Mouse (Mus musculus) left cerebral cortex, adult 18-20 months (tissue): ENCODE data around the gene Prcp. TPM values are rescaled to one million over a fixed set of nuclear protein-coding genes. Genes with fewer than 3 reads are reported as not detected.

Experiments used
- DNase-seq, 2 experiments: peaks; one replicate each; pipeline ENCODE4 v3.0.0; 2021 to 2022; ENCODE audit warnings: low spot score in 2 of 2, mixed read lengths in 1 of 2
- long read RNA-seq, 2 experiments: library from polyadenylated mRNA; stranded (forward); transcript quantifications; one replicate each; pipeline ENCODE4 v2.0.0; 2021
- total RNA-seq, 2 experiments: library from RNA; stranded (reverse); gene quantifications; 2 replicates each; pipeline ENCODE4 v1.2.3; 2021

Gene Prcp
- 10 to 100 TPM in 1 of 2 experiments, 1 to 10 TPM in 1; 9.8 to 11.1 TPM for total RNA-seq
- long read RNA-seq, experiment 1, transcript Prcp-201 (9 exons, 2,967 nt), result major isoform, 8 of 16 reads
- long read RNA-seq, experiment 1, partial matches to known transcripts, result 1 of 16 reads
- long read RNA-seq, experiment 1, other reads (novel, unspliced or antisense), result 3 of 16 reads
- long read RNA-seq, experiment 2, transcript Prcp-201 (9 exons, 2,967 nt), result major isoform, 7 of 9 reads
- long read RNA-seq, experiment 2, partial matches to known transcripts, result 0 of 9 reads
- long read RNA-seq, experiment 2, other reads (novel, unspliced or antisense), result 0 of 9 reads

DNA sequence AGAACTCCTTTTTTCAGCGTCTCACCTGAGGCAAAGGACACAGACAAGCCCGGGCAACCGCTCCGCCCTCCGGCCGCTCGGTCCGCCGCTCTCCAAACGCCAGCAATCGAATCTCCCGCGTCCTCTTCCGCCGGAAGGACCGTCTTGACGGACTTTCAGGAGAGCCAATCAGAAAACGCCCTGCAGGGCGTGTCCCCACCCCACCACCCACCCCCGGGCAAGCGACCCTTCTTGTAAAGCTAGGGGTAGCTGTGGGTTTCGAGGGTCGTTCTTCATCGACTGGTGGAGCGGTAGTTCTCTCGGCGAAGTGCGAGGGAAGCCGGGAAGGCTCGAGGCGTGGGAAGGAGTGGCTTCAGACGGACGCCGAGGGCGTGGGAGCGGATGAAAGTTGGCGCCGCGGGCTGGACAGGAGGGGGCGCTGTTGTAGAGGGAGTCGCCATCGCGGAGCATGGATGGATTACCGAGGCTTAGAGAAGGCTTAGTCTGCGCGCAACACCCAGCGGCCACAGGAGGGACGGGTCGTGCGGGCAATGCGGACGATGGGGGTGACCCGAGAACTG, at the start of gene Prcp, which contains the start of gene Ddias:
Gene Prcp, plus strand, starts transcription at position 355 of the 560 bp plus-strand sequence.
Gene Ddias, minus strand, starts transcription at position 132 of the 560 bp plus-strand sequence.
- DNase-seq, result peak; percentile 93 to 95

DNA sequence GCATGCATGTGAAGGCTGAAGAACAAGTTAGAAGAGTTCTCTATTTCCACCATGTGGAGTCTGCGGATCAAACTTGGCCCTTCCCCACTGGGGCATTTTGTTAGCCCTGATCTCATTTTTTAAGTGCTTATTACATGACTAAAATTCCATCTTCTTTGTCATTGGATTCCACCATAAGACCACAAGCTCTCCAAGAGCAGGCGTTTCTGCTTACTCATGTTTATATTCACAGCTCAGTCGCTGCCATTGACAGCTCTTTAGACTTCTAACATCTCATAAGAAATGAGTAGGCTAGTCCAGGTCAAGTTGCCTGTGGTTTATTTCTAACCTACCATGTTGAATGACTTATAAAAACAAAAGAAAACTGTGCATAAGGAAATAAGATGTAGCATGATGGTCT, 48.0 kb upstream of the Prcp start:
- no peak for DNase-seq

DNA sequence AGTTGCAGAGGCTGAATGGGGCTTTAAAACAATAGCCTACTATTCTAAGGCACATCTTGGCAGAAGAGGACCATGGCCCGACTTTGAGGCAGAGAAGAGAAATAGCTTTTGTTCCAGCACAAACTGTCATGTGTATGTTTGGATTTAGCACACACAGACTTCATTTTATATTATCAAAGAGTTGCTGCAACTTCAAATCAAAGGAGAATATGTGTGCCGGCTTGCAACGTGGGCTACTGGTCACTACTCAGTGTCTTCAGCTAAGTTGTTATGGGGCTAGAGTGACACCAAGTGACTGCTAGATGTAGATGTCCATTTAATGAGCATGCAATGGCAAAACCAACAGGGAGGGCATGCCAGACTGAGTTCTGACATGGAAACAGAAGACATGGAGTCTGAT, 46.3 kb upstream of the Prcp start:
- peak in 1 of 2 experiments; percentile 12 for DNase-seq

DNA sequence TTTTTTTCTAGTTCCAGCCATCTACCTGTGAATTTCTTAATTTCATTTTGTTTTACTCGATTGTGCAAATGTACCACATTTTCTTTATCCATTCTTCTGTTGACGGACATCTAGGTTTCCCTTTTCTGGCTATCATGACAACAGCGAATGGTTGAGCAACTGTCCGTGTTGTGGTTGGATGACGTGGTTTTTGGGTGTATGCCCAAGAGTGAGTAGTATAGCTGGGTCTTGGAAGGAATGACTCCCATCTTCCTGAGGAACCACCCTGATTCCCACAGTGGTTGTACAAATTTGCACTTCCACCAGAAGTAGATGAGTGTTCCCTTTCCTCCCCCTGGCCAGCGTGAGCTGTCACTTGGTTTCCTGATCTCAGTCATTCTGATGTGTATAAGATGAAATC, 41.9 kb upstream of the Prcp start:
- no peak for DNase-seq

DNA sequence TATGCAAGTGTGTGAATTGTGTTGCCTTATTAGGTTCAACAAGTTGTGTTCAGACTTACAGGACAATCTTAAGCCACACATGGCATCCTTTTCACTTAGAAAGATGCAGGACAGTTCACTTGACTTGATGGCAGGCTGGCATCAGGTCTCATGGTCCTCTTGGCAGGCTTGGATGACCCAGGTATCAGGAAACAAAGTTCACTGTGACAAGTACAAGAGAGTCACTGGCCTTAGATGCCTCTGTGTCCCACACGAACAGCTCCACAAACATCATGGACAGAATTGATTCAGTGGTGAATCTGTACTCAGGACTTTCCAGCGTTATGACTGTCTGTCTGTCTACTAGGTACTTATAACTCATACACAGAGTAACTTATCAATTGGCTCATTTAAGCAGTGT, 39.9 kb upstream of the Prcp start:
- no peak for DNase-seq

DNA sequence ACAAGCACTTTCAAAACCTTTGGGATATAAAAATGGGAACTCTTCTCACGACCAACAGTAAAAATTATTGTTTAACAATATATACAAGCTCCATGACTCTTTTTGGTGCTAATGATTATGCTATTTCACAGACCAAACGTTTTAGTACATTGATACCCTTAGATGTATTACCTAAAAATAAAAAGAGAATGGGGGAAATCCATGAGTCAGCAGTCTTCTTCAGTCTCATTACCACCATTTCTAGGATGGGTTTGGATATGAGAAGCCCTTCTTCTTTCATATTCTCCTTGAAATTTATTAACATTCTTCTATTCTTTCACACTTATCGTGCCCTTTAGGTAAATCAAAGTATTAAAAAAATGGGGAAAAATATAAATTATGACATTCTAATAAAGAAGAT, 37.8 kb upstream of the Prcp start:
- DNase-seq, result no peak

DNA sequence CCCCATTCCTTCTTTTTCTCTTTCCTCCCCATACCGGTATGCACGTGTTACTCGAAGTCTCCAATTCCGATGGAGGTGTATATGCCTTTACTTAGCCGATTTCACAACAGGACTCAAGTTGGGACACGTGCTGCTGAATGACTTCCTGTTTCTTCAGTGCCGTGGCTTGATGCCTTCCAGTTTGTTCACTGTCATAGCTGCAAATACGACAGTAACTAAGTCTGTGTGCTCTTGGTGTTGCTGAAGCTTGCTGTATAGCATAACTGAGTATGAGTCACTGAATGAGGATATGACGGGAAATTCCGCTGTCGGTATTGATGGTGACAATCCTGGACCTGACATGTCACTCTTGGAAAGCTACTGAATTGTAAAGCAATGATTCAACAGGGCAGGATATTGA, 37.0 kb upstream of the Prcp start:
- no peak for DNase-seq

DNA sequence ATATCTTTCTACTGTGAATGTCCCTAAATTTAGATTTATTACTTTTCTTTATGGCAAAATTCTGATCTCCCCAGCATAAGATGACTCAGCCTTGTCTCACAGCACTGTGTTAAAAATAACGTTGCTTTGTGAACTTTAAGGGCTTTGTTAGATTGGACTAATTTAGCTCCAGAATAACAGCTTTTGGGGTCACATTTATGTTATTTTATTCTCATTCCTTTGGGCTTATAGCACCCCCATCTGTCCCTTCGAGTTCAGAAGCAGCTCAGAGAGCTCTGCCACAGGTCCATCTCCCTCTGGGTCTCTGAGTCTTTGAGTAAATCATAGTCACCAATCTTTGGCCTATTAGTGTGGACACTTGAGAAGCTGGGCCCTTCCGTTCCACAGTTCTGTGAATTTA, 36.4 kb upstream of the Prcp start:
- DNase-seq, result no peak

DNA sequence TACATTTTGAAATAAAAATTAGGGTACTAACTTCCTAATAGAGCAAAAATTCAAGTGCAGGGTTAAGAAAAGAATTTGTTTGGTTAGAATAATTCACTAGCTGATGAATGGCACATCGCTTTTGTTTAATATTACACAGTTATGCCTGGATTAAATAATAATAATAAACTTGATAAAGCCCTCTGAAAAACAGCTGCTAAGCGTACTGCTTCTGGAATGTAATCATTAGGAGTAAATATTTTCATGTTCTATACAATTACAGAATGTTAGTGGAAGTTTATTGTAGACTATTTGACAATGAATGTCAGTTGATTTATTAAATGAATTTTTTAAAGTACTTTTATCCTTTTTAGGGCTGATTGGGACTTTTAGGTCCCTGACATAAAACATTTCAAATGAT, 32.0 kb upstream of the Prcp start:
- DNase-seq, result no peak

DNA sequence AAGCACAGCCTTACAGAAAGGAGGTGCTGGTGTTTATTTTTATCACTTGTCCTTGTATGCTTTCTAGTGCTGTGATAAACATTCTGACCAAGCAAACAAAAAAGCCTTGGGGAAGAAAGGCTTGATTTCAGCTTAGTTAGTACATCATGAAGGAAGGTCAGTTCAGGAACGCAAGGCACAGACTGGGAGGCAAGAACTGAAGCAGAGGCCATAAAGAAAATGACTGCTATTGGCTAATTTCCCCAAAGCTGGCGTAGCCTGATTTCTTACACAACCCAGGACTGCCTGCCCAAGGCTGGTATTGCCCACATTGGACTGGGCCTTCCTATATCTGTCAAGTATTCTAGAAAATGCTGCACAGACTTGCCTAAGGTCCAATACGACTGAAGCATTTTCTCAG, 26.0 kb upstream of the Prcp start:
- no peak for DNase-seq

DNA sequence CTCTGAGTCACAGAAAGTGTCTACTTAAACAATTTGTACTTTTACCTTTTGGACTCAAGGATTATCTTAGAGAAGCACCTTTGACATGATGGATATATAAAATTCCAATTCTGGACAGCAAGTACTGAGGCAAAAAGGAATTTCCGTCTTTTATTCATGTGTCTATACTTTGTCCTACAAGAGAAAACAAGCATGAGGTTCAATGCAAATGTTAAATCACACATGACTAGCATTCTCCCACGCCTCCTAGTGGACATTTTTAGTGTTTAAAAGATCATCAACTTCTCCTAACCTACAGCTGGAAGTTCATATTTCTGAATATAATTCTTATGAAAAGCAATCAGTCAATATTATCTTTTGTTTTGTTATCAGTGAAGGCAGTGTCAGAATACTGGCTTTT, 7.7 kb upstream of the Prcp start:
- DNase-seq, result no peak

DNA sequence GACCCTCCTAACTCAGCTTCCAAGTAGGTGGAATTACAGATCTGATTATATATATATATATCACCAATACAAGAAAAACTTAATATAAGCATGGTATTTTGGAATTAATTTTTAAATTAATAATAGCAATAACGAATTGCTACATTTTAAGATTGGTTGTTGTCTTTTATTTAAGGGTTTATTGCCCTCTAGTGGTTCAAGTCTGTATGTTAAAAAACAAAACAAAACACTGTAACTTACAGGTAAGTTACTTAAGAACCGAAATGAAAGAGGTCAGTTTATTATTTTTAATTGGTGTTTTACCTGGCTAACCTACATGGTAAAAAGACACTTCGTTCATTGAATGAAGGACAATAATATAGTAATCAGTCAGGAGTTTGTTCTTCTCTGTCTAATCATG, 4.1 kb upstream of the Prcp start:
- DNase-seq, result no peak

DNA sequence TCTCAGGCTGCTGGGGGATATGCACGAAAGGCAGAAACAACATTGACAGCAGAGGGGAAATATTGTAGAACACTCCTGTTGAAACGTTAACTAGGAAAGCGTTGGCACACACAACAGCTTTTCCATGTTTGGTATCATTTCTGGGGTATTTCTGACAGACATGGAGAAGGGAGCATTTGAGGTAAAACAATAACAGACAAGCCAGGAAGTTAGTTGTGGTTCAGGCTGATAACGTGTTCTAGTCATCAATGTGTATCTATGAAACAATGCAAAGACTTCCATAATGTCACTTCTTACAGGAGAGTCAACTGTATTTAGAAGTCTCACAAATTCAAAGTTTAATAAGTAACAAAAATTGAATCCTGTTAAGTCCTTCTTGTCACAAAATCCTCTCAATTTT, 2.7 kb upstream of the Prcp start:
- no peak for DNase-seq

DNA sequence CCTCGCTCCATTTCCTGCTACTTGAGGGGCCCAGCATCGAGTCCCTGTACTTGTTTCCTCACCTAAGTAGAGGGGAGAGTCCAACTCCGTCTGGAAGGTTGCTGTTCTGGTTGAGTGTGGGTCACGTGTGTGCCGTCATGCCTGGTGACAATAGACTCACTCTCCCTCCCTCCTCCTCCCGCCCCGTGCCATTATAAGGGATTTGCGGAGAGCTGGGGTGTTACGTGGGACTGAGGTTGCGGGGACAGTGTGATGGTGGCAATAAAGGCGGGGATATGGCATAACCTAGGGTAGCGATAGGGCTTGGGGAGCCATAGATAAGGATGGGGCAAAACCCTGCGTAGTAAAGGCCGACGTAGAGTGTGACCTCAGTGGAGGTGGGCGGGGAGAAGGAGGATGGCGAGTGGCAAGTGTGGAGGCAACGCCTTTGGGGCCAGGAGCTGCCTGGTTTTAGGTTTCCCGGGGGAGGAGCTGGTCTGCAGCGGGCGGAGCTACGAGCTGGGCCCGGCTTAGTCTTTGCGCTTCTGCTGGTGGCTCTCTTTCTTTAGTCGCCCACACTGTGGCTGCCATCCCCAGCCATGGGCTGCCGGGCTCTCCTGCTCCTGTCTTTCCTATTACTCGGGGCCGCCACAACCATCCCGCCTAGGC, 615 bp downstream of the Prcp start:
- peak; percentile 78 to 87 for DNase-seq

DNA sequence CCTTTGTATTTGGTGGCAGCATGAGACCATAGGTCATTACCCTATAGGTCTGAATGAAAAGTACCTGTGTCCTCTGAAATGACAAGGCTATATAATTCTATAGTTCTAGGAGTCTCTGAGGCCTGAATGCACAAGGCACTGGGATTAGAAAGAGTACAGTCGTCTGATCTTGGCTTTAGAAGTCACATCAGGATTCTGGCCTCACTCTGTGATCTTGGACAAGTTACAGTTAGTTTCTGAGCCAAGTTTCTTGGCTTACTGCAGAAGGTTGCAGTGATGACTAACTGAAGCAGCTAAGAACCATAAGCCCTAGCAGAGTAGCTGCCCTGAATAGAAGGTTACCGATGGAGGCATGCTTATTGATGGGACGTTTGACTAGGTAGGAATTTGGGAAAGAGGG, 1.8 kb downstream of the Prcp start:
- DNase-seq, result no peak

DNA sequence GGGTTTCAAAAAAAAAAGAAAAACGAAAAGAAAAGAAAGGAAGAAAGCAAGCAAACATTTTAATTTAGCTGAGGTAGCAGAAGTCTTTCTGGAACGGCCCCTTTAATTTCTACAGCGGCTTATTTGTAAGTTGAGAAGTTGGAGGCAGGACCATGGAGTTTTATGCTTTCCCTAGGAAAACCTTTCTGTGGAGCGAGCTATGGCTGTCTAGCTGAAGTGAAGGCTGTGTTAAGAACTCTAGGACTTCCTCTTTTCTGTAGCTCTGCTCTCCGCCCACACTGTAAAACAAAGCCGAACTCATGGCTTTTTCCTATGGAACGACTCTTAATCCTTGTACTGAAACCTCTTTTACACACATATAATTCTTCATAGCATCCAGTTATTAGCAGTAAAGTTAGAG, 2.3 kb downstream of the Prcp start:
- DNase-seq, result no peak

DNA sequence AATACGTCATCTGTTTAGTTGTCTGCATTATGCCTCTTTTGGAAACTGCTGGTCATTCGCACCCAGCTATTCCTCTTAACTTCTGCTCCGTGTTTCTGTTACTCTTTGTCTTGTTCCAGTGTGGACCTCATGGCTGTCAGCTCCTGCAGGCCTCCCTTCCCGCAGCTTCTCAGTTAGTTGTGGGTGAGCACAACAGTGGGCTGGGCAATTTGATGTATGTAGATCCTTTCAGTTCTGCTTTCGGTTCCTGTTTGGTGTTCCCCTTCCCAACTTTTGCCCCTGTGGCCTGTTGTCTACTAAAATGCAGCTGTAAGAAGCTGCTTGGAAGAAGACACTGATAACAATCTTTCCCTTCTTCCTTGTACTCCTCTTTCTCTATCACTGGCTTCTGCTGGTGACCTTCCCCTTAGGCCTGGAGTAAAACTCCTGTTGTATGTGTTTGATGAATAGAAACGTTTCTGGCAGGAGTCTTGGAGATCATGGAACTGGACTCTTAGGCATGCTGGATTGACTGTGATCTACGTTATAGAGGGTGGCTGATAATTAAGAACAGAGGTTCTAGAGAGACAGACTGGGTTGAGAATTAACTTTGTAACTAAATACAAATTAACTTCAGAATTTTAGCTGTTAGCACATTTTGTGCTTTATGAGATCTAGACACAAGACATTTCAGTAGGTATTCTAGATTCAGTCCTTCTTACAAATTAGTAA, 4.5 kb downstream of the Prcp start:
- DNase-seq, result no peak

DNA sequence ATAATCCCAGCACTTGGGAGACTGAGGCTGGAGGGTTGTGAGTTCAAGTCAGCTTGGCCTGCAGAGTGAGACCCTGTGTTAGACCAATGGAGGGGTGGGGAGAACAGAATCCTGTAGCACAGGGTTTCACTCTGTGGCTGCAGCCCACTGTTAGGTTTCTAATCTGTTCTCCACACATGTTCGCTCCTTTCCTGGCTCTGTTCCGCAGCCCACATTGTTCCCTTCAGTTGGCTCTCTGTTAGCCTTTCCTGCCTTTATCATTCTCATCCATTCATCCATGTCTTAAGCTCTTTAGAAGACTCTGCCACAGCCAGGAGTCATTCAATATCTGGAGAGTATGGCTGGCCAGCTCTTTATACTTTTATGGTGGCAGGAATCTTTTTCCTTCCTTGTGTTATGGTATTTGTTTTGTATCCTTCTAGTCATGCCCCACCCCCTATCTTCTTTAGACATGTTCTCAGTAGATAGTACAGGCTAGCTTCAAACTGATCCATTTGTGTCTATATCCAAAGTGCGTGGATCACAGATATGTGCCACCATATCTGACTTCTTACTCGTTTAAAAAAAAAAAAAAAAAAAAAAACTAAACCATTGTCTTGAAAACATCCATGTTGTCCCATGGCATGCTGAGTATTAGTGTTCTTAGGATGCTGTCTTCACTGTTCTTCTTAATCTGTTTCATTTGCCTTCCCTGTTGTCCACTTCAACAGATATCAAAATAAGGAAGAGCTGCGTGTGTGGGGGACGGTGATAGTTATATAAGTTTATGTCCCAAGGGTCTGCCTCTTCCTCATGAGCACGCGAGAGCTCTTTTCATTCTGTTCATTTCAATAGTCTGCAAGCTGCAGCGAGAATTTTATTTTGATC, 9.8 kb downstream of the Prcp start:
- DNase-seq, result no peak

DNA sequence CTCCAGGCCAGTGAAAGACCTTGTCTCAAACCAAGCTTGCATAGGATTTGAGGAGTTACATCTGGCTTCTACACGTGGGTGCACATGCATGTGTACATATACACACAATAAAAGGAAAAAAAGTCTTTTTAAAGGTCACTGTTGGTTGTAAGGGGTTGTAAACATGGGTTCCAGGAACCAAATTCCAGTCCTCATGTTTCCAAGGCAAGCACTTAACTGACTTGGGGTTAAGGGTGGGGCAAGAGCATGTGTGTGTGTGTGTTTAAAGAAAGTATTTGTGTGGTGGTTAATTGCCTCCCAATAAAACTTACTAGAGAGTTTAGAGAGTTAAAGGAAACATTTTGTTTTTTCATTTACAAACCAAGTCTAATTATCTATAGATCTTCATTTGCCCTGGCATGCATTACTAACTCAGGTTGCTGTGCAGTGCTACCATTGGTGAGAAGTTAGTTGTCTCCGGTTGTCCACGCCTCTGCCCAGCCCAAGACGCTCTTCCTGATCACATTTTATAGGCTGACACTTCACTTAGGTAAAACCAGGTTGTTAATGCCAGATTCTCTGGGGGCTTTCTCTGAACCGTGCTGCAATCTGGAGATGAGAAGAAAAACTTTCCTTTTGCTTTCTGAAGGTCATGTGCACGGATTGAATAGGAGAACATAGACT, 10.9 kb downstream of the Prcp start:
- no peak for DNase-seq

DNA sequence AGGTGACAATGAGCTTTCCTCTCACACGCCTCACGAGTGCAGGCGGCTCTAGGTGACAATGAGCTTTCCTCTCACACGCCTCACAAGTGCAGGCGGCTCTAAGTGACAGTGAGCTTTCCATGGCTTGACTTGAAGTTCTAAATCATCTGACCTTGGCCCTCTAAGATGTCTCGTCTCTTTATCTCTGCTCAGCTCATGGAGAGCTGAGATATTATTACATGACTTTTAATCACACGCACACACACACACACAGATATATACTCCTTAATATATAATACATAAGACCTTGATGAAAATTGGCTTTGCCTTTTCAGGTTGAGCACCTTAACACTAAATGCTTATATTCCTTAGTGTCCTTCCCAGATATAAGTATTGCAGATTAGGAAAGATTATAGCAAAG, 12.5 kb downstream of the Prcp start:
- no peak for DNase-seq

DNA sequence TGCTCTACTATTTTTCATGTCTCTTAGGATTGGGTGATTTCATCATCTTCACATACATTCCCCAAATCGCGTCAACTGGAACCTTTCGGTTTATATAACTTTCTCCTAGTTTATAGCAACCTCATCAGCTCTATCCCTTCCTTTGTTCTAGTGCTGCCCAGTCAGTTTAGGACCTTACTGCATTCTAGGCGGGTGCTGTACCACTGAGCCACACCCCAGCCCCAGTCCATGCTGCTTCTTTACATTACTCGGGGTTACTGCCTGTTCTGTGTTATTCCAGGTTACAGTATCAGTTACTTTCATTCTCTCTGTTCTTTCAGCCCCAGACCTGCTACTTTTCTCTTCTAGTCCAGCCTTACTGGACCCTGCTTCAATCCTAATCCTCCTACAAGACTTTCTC, 13.0 kb downstream of the Prcp start:
- no peak for DNase-seq
